Mouse (Mus musculus) stomach, postnatal 0 days (tissue): ENCODE data around the gene Snx29. TPM values are rescaled to one million over a fixed set of nuclear protein-coding genes. Genes with fewer than 3 reads are reported as not detected.

Source experiments
- ATAC-seq: fragments of 200-750 bp; cut with Nextera tagmentation; 2 replicates; pipeline ENCODE4 v1.8.0; 2017; ENCODE audit not compliant: low FRiP score, low TSS enrichment
- DNase-seq: peaks from one replicate; pipeline ENCODE4 v3.0.0-alpha.2; 2016; ENCODE audit warnings: low spot score
- H3K27ac ChIP-seq: fragments of 300-500 bp; sonication (generic); replicated peaks from 2 replicates; pipeline ENCODE4 v1.5.1; 2014; ENCODE audit warnings: mild to moderate bottlenecking, control low read depth
- H3K27me3 ChIP-seq: fragments of 300-500 bp; sonication (generic); 2 replicates; pipeline ENCODE4 v1.6.1; 2014; ENCODE audit warnings: low read length; ENCODE audit not compliant: control insufficient read depth, insufficient read depth
- H3K36me3 ChIP-seq: fragments of 300-500 bp; sonication (generic); 2 replicates; pipeline ENCODE4 v1.6.1; 2014; ENCODE audit warnings: low read length, mixed read lengths; ENCODE audit not compliant: control insufficient read depth, insufficient read depth
- H3K4me1 ChIP-seq: fragments of 300-500 bp; sonication (generic); replicated peaks from 2 replicates; pipeline ENCODE4 v1.6.1; 2014; ENCODE audit warnings: antibody characterized with exemption; ENCODE audit not compliant: control insufficient read depth, insufficient read depth
- H3K4me2 ChIP-seq: fragments of 300-500 bp; sonication (generic); replicated peaks from 2 replicates; pipeline ENCODE4 v1.6.1; 2014; ENCODE audit warnings: low read depth, mild to moderate bottlenecking, control low read depth, moderate library complexity
- H3K4me3 ChIP-seq: fragments of 300-500 bp; sonication (generic); 2 replicates; pipeline ENCODE4 v1.5.1; 2014; ENCODE audit warnings: low read depth, low read length, control low read depth
- H3K9ac ChIP-seq: fragments of 300-500 bp; sonication (generic); 2 replicates; pipeline ENCODE4 v1.6.1; 2014; ENCODE audit warnings: mild to moderate bottlenecking, low read length, control low read depth, mixed read lengths
- H3K9me3 ChIP-seq: fragments of 300-500 bp; sonication (generic); 2 replicates; pipeline ENCODE4 v1.6.1; 2016; ENCODE audit warnings: low read length; ENCODE audit not compliant: control insufficient read depth
- CTCF ChIP-seq: IDR thresholded peaks from 2 replicates; pipeline ENCODE4 v1.5.1; 2016; ENCODE audit warnings: antibody characterized with exemption, low read depth, mild to moderate bottlenecking, moderate library complexity
- EP300 ChIP-seq: optimal IDR thresholded peaks from 2 replicates; pipeline ENCODE3; 2016; ENCODE audit warnings: antibody characterized with exemption
- WGBS: fragments of 180-500 bp; shearing (Covaris S2); extraction: QIAGEN DNeasy Blood & Tissue Kit; methylation state at CpG from one replicate; pipeline ENCODE4 v1.1.7; 2014; 5-methylcytosine and 5-hydroxymethylcytosine counted together
- polyA plus RNA-seq: library from polyadenylated mRNA; unstranded; fragments of >200 nt; fragmentation: Nextera tagmentation; extraction: Ambion mirVana; gene quantifications from 2 replicates; pipeline ENCODE4 v1.2.1, GENCODE M21; 2015

Snx29 gene
- polyA plus RNA-seq, 1 experiment from 2014 or later, result 4.8 TPM

GRCm38 (mm10) chr16:11784354-11784753 lies 461.6 kb downstream of the Snx29 start:
- 59% methylated on average over 4 of the region's 4 CpGs for WGBS
- ATAC-seq, result no peak
- TF ChIP-seq CTCF (no peak), EP300 (no peak)

GRCm38 (mm10) chr16:11785806-11786205 lies 463.1 kb downstream of the Snx29 start:
- no peak for DNase-seq
- no peak for ATAC-seq
- Histone ChIP-seq H3K4me2 (no peak overlapping the region), H3K36me3 (no peaks in the 10 kb centered on the region), H3K27ac (no peak overlapping the region), H3K9me3 (no peaks in the 10 kb centered on the region), H3K9ac (no peak overlapping the region), H3K4me1 (no peaks in the 10 kb centered on the region), H3K27me3 (no peaks in the 10 kb centered on the region), H3K4me3 (no peak overlapping the region)
- no peak for TF ChIP-seq EP300
- no peak for TF ChIP-seq CTCF
- 57% methylated on average over 4 of the region's 4 CpGs for WGBS

More at GRCm38 (mm10) chr16:11784354-11784753, 461.6 kb downstream of the Snx29 start:
- no peaks in the 10 kb centered on the region for H3K27me3 ChIP-seq
- H3K4me2 ChIP-seq, result no peak overlapping the region
- H3K4me1 ChIP-seq, result no peaks in the 10 kb centered on the region
- DNase-seq, result no peak
- no peak overlapping the region for H3K9ac ChIP-seq
- no peak overlapping the region for H3K4me3 ChIP-seq
- H3K9me3 ChIP-seq, result no peaks in the 10 kb centered on the region
- H3K27ac ChIP-seq, result no peak overlapping the region
- H3K36me3 ChIP-seq, result no peaks in the 10 kb centered on the region

GRCm38 (mm10) chr16:11790476-11790875 lies 467.8 kb downstream of the Snx29 start:
- H3K9ac ChIP-seq, result no peak overlapping the region
- no peaks in the 10 kb centered on the region for H3K4me1 ChIP-seq
- WGBS, result 86% methylated on average over 3 of the region's 3 CpGs
- no peak overlapping the region for H3K4me3 ChIP-seq
- no peaks in the 10 kb centered on the region for H3K27me3 ChIP-seq
- H3K36me3 ChIP-seq, result no peaks in the 10 kb centered on the region
- H3K4me2 ChIP-seq, result no peak overlapping the region
- H3K27ac ChIP-seq, result no peak overlapping the region
- TF ChIP-seq EP300 (no peak), CTCF (no peak)
- ATAC-seq, result peak; percentile 60; the same call in 1 of the 2 replicates
- DNase-seq, result no peak
- no peaks in the 10 kb centered on the region for H3K9me3 ChIP-seq

- WGBS, result 40% methylated on average over 2 of the region's 2 CpGs
- H3K4me1 ChIP-seq, result no peaks in the 10 kb centered on the region
- no peak overlapping the region for H3K4me2 ChIP-seq
- TF ChIP-seq EP300, result no peak
- DNase-seq (no peak), ATAC-seq (no peak)
- H3K9me3 ChIP-seq, result no peaks in the 10 kb centered on the region
- H3K4me3 ChIP-seq, result no peak overlapping the region
- no peak overlapping the region for H3K9ac ChIP-seq
- H3K27ac ChIP-seq, result no peak overlapping the region
- no peaks in the 10 kb centered on the region for H3K36me3 ChIP-seq
- H3K27me3 ChIP-seq, result no peaks in the 10 kb centered on the region
Observed at GRCm38 (mm10) chr16:11793391-11793790, 470.7 kb downstream of the Snx29 start.

GRCm38 (mm10) chr16:11794628-11795027 lies 471.9 kb downstream of the Snx29 start:
- Histone ChIP-seq H3K9ac (no peak overlapping the region), H3K4me3 (no peak overlapping the region), H3K27me3 (no peaks in the 10 kb centered on the region), H3K36me3 (no peaks in the 10 kb centered on the region), H3K9me3 (no peaks in the 10 kb centered on the region), H3K27ac (no peak overlapping the region), H3K4me2 (no peak overlapping the region), H3K4me1 (no peaks in the 10 kb centered on the region)
- WGBS, result 78% methylated on average over 4 of the region's 4 CpGs
- no peak for TF ChIP-seq CTCF
- TF ChIP-seq EP300, result no peak
- ATAC-seq, result no peak
- DNase-seq, result no peak

GRCm38 (mm10) chr16:11795758-11796460 lies 473.2 kb downstream of the Snx29 start:
- WGBS, result 73% methylated on average over 7 of the region's 7 CpGs
- H3K9me3 ChIP-seq, result no peaks in the 10 kb centered on the region
- H3K27ac ChIP-seq, result no peak overlapping the region
- H3K4me2 ChIP-seq, result no peak overlapping the region
- H3K4me1 ChIP-seq, result no peaks in the 10 kb centered on the region
- TF ChIP-seq EP300 (no peak), CTCF (no peak)
- no peak overlapping the region for H3K4me3 ChIP-seq
- DNase-seq, result no peak
- no peaks in the 10 kb centered on the region for H3K36me3 ChIP-seq
- no peak for ATAC-seq
- no peaks in the 10 kb centered on the region for H3K27me3 ChIP-seq
- no peak overlapping the region for H3K9ac ChIP-seq
